Mouse (Mus musculus): ENCODE results near the gene Aatk. TPM values are rescaled to one million over a fixed set of nuclear protein-coding genes. Genes with fewer than 3 reads are reported as not detected.

Aatk gene
- polyA plus RNA-seq, 1 experiment = 0.81 TPM

DNA sequence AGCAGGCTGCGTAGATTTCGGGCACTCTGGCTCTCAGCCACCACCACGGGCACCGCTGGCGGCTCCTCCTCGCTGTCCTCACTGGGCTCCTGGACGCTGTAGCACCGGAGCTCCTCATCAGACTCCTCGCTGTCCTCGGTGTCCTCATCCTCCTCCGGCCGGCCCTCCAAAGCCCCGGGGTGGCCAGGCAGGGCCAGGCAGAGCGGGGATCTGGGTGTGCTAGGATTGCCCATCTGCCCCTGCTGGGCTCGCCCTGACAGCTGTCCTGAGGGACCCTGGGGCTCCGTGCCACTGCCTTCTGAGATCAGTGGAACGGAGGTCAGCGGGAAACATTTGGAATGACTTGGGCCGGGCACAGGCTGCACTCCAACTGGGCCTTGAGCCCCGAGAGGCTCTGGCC, 37.0 kb downstream of the Aatk start:
- Histone ChIP-seq H3K4me3 (ENCODE audit: low read depth, low read length) (no peak overlapping the region), H3K9ac (ENCODE audit: low read depth, poor library complexity, severe bottlenecking) (no peak overlapping the region), H3K27me3 (ENCODE audit: control insufficient read depth, insufficient read depth, low read length, poor library complexity, severe bottlenecking) (no peaks in the 10 kb centered on the region), H3K4me1 (ENCODE audit: control insufficient read depth, insufficient read depth, low read length) (no peaks in the 10 kb centered on the region), H3K36me3 (ENCODE audit: control insufficient read depth, insufficient read depth, low read length, poor library complexity, severe bottlenecking) (no peaks in the 10 kb centered on the region), H3K9me3 (replicated peaks; ENCODE audit: control insufficient read depth, insufficient read depth, low read length, poor library complexity, severe bottlenecking) (no peaks in the 10 kb centered on the region), H3K27ac (ENCODE audit: insufficient read depth, low read length) (no peak overlapping the region)
- no peak for TF ChIP-seq CTCF (IDR thresholded peaks at IDR 0.05; ENCODE audit: low read depth, low read length)
- no peak for TF ChIP-seq POLR2A (IDR thresholded peaks at IDR 0.05; ENCODE audit: insufficient read depth, low read length)

DNA sequence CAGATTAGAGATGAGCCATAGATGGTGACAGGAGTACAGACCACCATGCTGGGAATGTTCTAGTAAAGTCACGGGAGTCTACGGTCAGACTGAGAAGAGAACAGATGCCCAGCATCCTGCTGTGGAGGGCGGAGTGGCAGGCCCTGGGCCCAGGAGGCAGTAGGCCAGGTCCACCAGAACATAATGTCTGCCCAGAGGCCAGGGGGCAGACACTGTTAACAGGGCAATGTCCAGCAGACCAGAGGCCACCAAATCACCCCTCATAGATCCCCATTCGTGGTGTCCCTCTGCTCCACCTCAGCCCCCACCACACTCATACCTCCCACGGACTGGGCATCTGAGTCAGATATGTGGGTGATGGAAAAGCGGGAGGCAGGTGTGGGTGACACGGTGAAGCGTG, 38.0 kb downstream of the Aatk start:
- Histone ChIP-seq H3K27ac (ENCODE audit: insufficient read depth, low read length) (no peak overlapping the region), H3K9me3 (replicated peaks; ENCODE audit: control insufficient read depth, insufficient read depth, low read length, poor library complexity, severe bottlenecking) (no peaks in the 10 kb centered on the region), H3K4me3 (ENCODE audit: low read depth, low read length) (no peak overlapping the region), H3K9ac (ENCODE audit: low read depth, poor library complexity, severe bottlenecking) (no peak overlapping the region), H3K36me3 (ENCODE audit: control insufficient read depth, insufficient read depth, low read length, poor library complexity, severe bottlenecking) (no peaks in the 10 kb centered on the region), H3K4me1 (ENCODE audit: control insufficient read depth, insufficient read depth, low read length) (no peaks in the 10 kb centered on the region), H3K27me3 (ENCODE audit: control insufficient read depth, insufficient read depth, low read length, poor library complexity, severe bottlenecking) (no peaks in the 10 kb centered on the region)
- TF ChIP-seq CTCF (IDR thresholded peaks at IDR 0.05; ENCODE audit: low read depth, low read length) (no peak), POLR2A (IDR thresholded peaks at IDR 0.05; ENCODE audit: insufficient read depth, low read length) (no peak), EP300 (IDR thresholded peaks at IDR 0.05; ENCODE audit: insufficient read depth, low read depth, low read length) (no peak)

DNA sequence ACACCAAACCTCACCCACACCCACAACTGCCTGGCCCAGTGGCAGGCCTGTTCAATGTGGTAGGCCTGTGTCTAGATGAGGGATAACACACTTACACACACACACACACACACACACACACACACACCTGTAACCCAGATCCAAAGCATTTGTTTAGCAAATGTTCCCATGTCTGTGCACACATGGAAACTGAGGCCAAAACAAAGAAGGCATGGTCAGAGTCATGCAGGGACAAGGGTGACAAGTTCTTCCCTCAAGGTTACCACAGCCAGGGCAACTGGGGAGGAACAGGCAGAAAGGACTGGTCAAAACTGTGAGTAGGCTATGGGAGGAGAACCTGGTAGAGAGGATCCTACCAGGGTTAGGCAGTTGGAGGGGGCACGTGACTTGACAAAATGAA, 38.5 kb downstream of the Aatk start:
- no peaks in the 10 kb centered on the region for H3K36me3 ChIP-seq (ENCODE audit: control insufficient read depth, insufficient read depth, low read length, poor library complexity, severe bottlenecking)
- no peak overlapping the region for H3K9ac ChIP-seq (ENCODE audit: low read depth, poor library complexity, severe bottlenecking)
- H3K4me1 ChIP-seq (ENCODE audit: control insufficient read depth, insufficient read depth, low read length) = no peaks in the 10 kb centered on the region
- TF ChIP-seq EP300 (IDR thresholded peaks at IDR 0.05; ENCODE audit: insufficient read depth, low read depth, low read length) (no peak), CTCF (IDR thresholded peaks at IDR 0.05; ENCODE audit: low read depth, low read length) (no peak), POLR2A (IDR thresholded peaks at IDR 0.05; ENCODE audit: insufficient read depth, low read length) (no peak)
- H3K27ac ChIP-seq (ENCODE audit: insufficient read depth, low read length) = no peak overlapping the region
- no peak overlapping the region for H3K4me3 ChIP-seq (ENCODE audit: low read depth, low read length)
- H3K27me3 ChIP-seq (ENCODE audit: control insufficient read depth, insufficient read depth, low read length, poor library complexity, severe bottlenecking) = no peaks in the 10 kb centered on the region
- H3K9me3 ChIP-seq (replicated peaks; ENCODE audit: control insufficient read depth, insufficient read depth, low read length, poor library complexity, severe bottlenecking) = no peaks in the 10 kb centered on the region

DNA sequence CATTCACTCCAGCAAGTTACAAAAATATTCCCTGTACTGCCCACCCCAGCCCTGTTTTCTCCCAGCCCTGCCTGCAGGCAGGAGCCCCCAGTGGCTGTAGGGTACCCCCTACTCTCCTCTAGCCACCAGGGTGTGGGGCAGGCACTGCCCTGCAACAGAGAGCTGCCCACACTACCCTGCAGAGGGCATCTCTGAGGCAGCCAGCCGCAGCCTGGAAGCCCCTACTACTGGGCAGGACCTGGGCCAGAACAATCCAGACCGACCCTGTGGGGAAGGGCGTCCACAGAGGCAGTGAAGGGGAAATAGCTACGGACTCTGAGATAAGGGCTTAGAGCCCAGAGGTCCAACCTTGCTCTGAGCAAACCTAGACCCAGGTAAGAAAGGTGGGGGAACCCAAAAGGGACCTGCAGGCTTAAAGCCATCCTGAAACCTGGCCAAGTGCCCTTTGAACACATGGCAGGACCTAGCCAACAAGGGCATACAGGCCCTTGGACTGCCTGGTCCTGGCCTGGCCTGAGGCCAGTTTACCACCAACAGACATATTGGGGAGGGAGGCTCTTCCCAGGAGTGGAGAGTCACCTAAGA, 39.4 kb downstream of the Aatk start:
- Histone ChIP-seq H3K9ac (ENCODE audit: low read depth, poor library complexity, severe bottlenecking) (no peak overlapping the region), H3K9me3 (replicated peaks; ENCODE audit: control insufficient read depth, insufficient read depth, low read length, poor library complexity, severe bottlenecking) (no peaks in the 10 kb centered on the region), H3K4me3 (ENCODE audit: low read depth, low read length) (no peak overlapping the region), H3K27me3 (ENCODE audit: control insufficient read depth, insufficient read depth, low read length, poor library complexity, severe bottlenecking) (no peaks in the 10 kb centered on the region), H3K4me1 (ENCODE audit: control insufficient read depth, insufficient read depth, low read length) (no peaks in the 10 kb centered on the region), H3K27ac (ENCODE audit: insufficient read depth, low read length) (no peak overlapping the region), H3K36me3 (ENCODE audit: control insufficient read depth, insufficient read depth, low read length, poor library complexity, severe bottlenecking) (no peaks in the 10 kb centered on the region)
- TF ChIP-seq POLR2A (IDR thresholded peaks at IDR 0.05; ENCODE audit: insufficient read depth, low read length) = no peak
- no peak for TF ChIP-seq CTCF (IDR thresholded peaks at IDR 0.05; ENCODE audit: low read depth, low read length)
- TF ChIP-seq EP300 (IDR thresholded peaks at IDR 0.05; ENCODE audit: insufficient read depth, low read depth, low read length) = no peak

DNA sequence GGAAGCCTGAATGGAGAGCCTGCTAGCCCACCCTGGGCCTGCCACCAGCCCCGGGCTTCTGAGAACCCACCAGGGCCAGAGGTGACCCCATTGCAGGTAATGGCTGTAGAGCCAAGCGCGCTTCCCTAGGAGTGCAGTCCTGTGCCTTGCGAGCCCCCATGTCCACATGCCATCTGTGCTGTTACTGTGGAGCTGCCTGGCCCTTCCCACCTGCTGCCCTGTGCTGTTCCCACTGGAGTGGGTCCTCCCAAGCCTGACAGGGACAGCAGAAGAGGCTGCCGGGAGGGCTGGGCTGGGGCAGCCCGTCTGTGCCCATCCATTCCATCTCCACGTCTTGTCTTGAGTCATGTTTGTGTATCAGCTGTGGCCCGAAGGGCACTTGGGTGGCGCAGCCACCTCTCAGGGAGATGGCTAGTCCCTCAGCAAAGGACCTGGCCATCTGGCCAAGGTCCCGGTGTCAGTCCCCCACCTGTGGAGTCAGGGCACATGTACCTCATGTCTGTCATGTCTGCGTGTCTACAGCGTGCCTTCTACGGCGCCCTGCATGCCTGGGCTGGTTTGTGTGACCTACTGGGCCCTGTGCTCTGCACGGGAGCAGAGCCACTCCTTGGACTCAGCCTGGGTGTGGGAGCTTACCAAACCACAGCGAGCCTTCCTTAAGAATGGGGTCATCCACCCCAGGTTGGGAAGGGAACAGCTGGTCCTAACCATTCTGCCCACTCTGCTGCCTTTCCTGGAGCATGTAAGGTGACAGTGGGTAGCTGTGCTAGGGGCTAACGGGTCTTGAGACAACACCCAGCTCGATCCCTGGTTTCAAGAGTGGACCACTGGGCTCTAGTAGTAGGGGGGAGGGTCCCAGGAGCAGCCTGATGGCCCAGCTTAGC, 41.3 kb downstream of the Aatk start:
- TF ChIP-seq EP300 (IDR thresholded peaks at IDR 0.05; ENCODE audit: insufficient read depth, low read depth, low read length) (no peak), POLR2A (IDR thresholded peaks at IDR 0.05; ENCODE audit: insufficient read depth, low read length) (no peak), CTCF (IDR thresholded peaks at IDR 0.05; ENCODE audit: low read depth, low read length) (no peak)
- H3K27me3 ChIP-seq (ENCODE audit: control insufficient read depth, insufficient read depth, low read length, poor library complexity, severe bottlenecking) = no peaks in the 10 kb centered on the region
- H3K4me1 ChIP-seq (ENCODE audit: control insufficient read depth, insufficient read depth, low read length) = no peaks in the 10 kb centered on the region
- no peak overlapping the region for H3K4me3 ChIP-seq (ENCODE audit: low read depth, low read length)
- H3K36me3 ChIP-seq (ENCODE audit: control insufficient read depth, insufficient read depth, low read length, poor library complexity, severe bottlenecking) = no peaks in the 10 kb centered on the region
- no peak overlapping the region for H3K27ac ChIP-seq (ENCODE audit: insufficient read depth, low read length)
- no peaks in the 10 kb centered on the region for H3K9me3 ChIP-seq (replicated peaks; ENCODE audit: control insufficient read depth, insufficient read depth, low read length, poor library complexity, severe bottlenecking)
- H3K9ac ChIP-seq (ENCODE audit: low read depth, poor library complexity, severe bottlenecking) = no peak overlapping the region

DNA sequence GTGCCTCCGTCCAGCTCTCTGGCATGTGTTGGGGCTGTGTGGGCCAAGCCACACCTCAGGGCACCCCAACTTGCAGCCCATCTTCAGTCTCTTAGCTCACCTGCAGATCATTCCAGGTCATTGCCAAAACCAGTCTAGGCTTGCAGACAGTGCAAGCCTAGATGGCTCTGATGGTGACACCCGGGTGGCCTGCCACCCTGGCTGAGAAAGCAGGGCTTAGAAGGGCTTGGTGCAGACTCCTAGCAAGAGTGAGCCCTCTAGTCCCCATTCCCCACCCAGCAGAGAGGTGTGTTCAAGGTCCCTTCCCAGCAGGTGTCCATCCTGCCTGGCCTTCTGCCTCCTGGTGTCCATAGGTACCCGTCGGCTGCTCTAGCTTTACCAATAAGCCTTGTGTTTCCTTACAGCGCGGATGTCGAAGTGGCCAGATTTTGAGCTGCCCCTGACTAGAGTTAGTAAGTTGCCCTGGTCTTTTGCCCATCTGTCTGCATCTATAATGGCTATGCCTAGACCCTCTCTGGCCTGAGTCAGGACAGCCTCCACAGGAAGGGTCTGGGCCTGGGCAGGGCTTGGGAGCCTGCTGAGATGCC, 44.2 kb downstream of the Aatk start:
- H3K4me1 ChIP-seq (ENCODE audit: control insufficient read depth, insufficient read depth, low read length) = no peaks in the 10 kb centered on the region
- H3K4me3 ChIP-seq (ENCODE audit: low read depth, low read length) = no peak overlapping the region
- no peak overlapping the region for H3K27ac ChIP-seq (ENCODE audit: insufficient read depth, low read length)
- H3K9me3 ChIP-seq (replicated peaks; ENCODE audit: control insufficient read depth, insufficient read depth, low read length, poor library complexity, severe bottlenecking) = no peaks in the 10 kb centered on the region
- no peaks in the 10 kb centered on the region for H3K27me3 ChIP-seq (ENCODE audit: control insufficient read depth, insufficient read depth, low read length, poor library complexity, severe bottlenecking)
- H3K9ac ChIP-seq (ENCODE audit: low read depth, poor library complexity, severe bottlenecking) = no peak overlapping the region
- TF ChIP-seq EP300 (IDR thresholded peaks at IDR 0.05; ENCODE audit: insufficient read depth, low read depth, low read length) (no peak), CTCF (IDR thresholded peaks at IDR 0.05; ENCODE audit: low read depth, low read length) (no peak), POLR2A (IDR thresholded peaks at IDR 0.05; ENCODE audit: insufficient read depth, low read length) (no peak)
- no peaks in the 10 kb centered on the region for H3K36me3 ChIP-seq (ENCODE audit: control insufficient read depth, insufficient read depth, low read length, poor library complexity, severe bottlenecking)
